Mouse (Mus musculus): Measurements from ENCODE around the gene Dnah7a. TPM values are rescaled to one million over a fixed set of nuclear protein-coding genes. Genes with fewer than 3 reads are reported as not detected.
"Not testable (repeated sequence)": the region's sequence is repeated elsewhere in the genome, so short reads cannot be mapped to it uniquely, and the experiment has no call there.

Gene Dnah7a
- polyA plus RNA-seq, 1 experiment from 2014 or later = 0.27 TPM

DNA sequence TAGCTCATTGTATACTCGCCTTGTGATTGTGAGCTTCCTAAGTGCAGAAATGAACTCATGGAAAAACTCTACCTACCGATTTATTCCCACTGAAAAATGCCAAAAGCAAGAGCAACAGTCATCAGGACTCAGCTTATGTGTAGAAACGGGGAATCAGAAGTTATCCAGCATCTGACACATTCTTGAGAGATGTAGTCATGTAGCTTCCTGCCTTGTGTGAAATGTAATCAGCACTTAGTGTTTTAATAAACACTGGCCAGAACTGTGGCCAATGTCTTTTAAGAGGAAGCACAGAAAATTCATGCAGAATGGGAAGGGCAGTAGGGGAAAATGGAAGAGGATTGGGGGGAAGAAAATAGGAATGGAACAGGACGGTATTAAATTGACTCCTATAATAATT lies 232.9 kb downstream of the Dnah7a start:
- WGBS = 46% methylated on average over 4 of the region's 4 CpGs
- H3K9me3 ChIP-seq (ENCODE audit: control insufficient read depth, low read length) = no peaks in the 10 kb centered on the region
- no peak overlapping the region for H3K9ac ChIP-seq (ENCODE audit: low read length)
- H3K4me2 ChIP-seq (replicated peaks; ENCODE audit: low read depth) = no peak overlapping the region
- H3K27ac ChIP-seq (replicated peaks) = no peak overlapping the region
- no peaks in the 10 kb centered on the region for H3K4me1 ChIP-seq (replicated peaks; ENCODE audit: control insufficient read depth, insufficient read depth)
- no peak for ATAC-seq (ENCODE audit: low FRiP score, low TSS enrichment)
- no peak for TF ChIP-seq EP300 (optimal IDR thresholded peaks at IDR 0.05)
- H3K36me3 ChIP-seq (ENCODE audit: control insufficient read depth, insufficient read depth, low read length) = no peaks in the 10 kb centered on the region
- no peak for DNase-seq (ENCODE audit: low spot score)
- H3K27me3 ChIP-seq (ENCODE audit: control insufficient read depth, insufficient read depth, low read length) = no peaks in the 10 kb centered on the region
- no peak overlapping the region for H3K4me3 ChIP-seq (ENCODE audit: low read depth, low read length)

- H3K9me3 ChIP-seq (ENCODE audit: control insufficient read depth, low read length); H3K4me3 ChIP-seq (ENCODE audit: low read depth, low read length); ATAC-seq (ENCODE audit: low FRiP score, low TSS enrichment); H3K27ac ChIP-seq (replicated peaks); H3K27me3 ChIP-seq (ENCODE audit: control insufficient read depth, insufficient read depth, low read length); H3K36me3 ChIP-seq (ENCODE audit: control insufficient read depth, insufficient read depth, low read length); DNase-seq (ENCODE audit: low spot score); H3K4me1 ChIP-seq (replicated peaks; ENCODE audit: control insufficient read depth, insufficient read depth); H3K9ac ChIP-seq (ENCODE audit: low read length); H3K4me2 ChIP-seq (replicated peaks; ENCODE audit: low read depth): not testable (repeated sequence)
- 61% methylated on average over 1 of the region's 1 CpGs for WGBS
Observed at GRCm38 (mm10) chr1:53472084-53472483, 234.5 kb downstream of the Dnah7a start.

DNA sequence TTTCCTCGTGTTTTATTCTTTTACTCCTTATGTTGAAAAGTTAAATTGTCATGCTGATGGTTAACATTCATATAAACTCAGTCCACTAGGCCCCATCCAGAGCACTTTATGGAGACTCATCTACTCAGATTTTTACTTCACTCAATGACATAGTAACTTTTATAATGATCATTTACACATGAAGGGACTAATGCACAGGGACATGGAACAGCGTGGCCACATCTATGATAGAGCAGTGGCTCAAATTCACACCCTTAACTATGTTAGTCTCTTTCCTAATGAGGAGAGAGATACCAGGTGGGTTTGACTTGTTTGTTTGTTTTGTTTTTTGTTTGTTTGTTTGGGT lies 239.3 kb downstream of the Dnah7a start:
- Histone ChIP-seq H3K4me1 (replicated peaks; ENCODE audit: control insufficient read depth, insufficient read depth) (no peaks in the 10 kb centered on the region), H3K9me3 (ENCODE audit: control insufficient read depth, low read length) (no peaks in the 10 kb centered on the region), H3K9ac (ENCODE audit: low read length) (no peak overlapping the region), H3K4me2 (replicated peaks; ENCODE audit: low read depth) (no peak overlapping the region), H3K27ac (replicated peaks) (no peak overlapping the region), H3K36me3 (ENCODE audit: control insufficient read depth, insufficient read depth, low read length) (no peaks in the 10 kb centered on the region), H3K4me3 (ENCODE audit: low read depth, low read length) (no peak overlapping the region), H3K27me3 (ENCODE audit: control insufficient read depth, insufficient read depth, low read length) (no peaks in the 10 kb centered on the region)
- TF ChIP-seq EP300 (optimal IDR thresholded peaks at IDR 0.05) (no peak), CTCF (IDR thresholded peaks at IDR 0.05; ENCODE audit: low read depth) (no peak)
- no peak for DNase-seq (ENCODE audit: low spot score)
- 68% methylated on average over 2 of the region's 2 CpGs for WGBS
- no peak for ATAC-seq (ENCODE audit: low FRiP score, low TSS enrichment)

- H3K27ac ChIP-seq (replicated peaks); H3K36me3 ChIP-seq (ENCODE audit: control insufficient read depth, insufficient read depth, low read length); H3K9ac ChIP-seq (ENCODE audit: low read length); DNase-seq (ENCODE audit: low spot score); H3K9me3 ChIP-seq (ENCODE audit: control insufficient read depth, low read length); H3K4me3 ChIP-seq (ENCODE audit: low read depth, low read length); H3K27me3 ChIP-seq (ENCODE audit: control insufficient read depth, insufficient read depth, low read length); ATAC-seq (ENCODE audit: low FRiP score, low TSS enrichment); H3K4me2 ChIP-seq (replicated peaks; ENCODE audit: low read depth); H3K4me1 ChIP-seq (replicated peaks; ENCODE audit: control insufficient read depth, insufficient read depth): not testable (repeated sequence)
- WGBS = 87% methylated on average over 4 of the region's 4 CpGs
Observed at GRCm38 (mm10) chr1:53466524-53467324, 239.9 kb downstream of the Dnah7a start.

GRCm38 (mm10) chr1:53439173-53439572 lies 267.4 kb downstream of the Dnah7a start:
- ATAC-seq (ENCODE audit: low FRiP score, low TSS enrichment); H3K36me3 ChIP-seq (ENCODE audit: control insufficient read depth, insufficient read depth, low read length); H3K4me3 ChIP-seq (ENCODE audit: low read depth, low read length); H3K4me2 ChIP-seq (replicated peaks; ENCODE audit: low read depth); DNase-seq (ENCODE audit: low spot score); H3K27ac ChIP-seq (replicated peaks); H3K9ac ChIP-seq (ENCODE audit: low read length); H3K4me1 ChIP-seq (replicated peaks; ENCODE audit: control insufficient read depth, insufficient read depth); H3K9me3 ChIP-seq (ENCODE audit: control insufficient read depth, low read length); H3K27me3 ChIP-seq (ENCODE audit: control insufficient read depth, insufficient read depth, low read length): not testable (repeated sequence)
- WGBS = 78% methylated on average over 3 of the region's 3 CpGs

DNA sequence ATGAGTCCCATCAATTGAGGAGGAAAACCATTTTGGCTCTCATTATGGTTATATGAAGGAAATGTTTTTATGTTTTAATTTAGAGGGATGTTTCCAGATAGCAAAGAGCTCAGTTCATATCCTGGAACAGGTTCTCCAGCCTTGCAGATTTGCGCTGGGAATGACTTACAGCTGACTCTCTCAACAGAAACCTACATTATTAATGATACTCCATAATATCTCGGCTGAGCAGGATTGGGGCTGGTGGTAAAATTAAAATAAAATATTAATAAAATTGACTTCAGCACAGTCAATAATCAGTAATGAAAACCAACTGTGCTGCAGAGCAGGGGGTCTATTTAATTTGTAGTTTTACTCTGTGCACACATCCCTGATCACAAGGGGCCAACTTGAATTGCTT lies 274.2 kb downstream of the Dnah7a start:
- not testable (repeated sequence) for H3K36me3 ChIP-seq (ENCODE audit: control insufficient read depth, insufficient read depth, low read length); H3K4me1 ChIP-seq (replicated peaks; ENCODE audit: control insufficient read depth, insufficient read depth); H3K27me3 ChIP-seq (ENCODE audit: control insufficient read depth, insufficient read depth, low read length); H3K9ac ChIP-seq (ENCODE audit: low read length); H3K4me3 ChIP-seq (ENCODE audit: low read depth, low read length); H3K9me3 ChIP-seq (ENCODE audit: control insufficient read depth, low read length); DNase-seq (ENCODE audit: low spot score); H3K27ac ChIP-seq (replicated peaks); ATAC-seq (ENCODE audit: low FRiP score, low TSS enrichment); H3K4me2 ChIP-seq (replicated peaks; ENCODE audit: low read depth)
- 83% methylated on average over 2 of the region's 2 CpGs for WGBS
